Mouse (Mus musculus) heart, embryonic 12.5 days (tissue): ENCODE measurements around the gene Cd2. TPM values are rescaled to one million over a fixed set of nuclear protein-coding genes. Genes with fewer than 3 reads are reported as not detected.

ENCODE experiments used
- ATAC-seq: fragments of 200-750 bp; cut with Nextera tagmentation; 2 replicates; pipeline ENCODE4 v1.8.0; 2017; ENCODE audit warnings: moderate TSS enrichment, moderate library complexity; ENCODE audit not compliant: insufficient number of reproducible peaks, low FRiP score
- H3K27ac ChIP-seq: fragments of 300-500 bp; sonication (generic); 2 replicates; pipeline ENCODE4 v1.5.1; 2016; ENCODE audit warnings: mild to moderate bottlenecking, moderate library complexity; ENCODE audit not compliant: poor library complexity, severe bottlenecking
- H3K27me3 ChIP-seq: fragments of 300-500 bp; sonication (generic); replicated peaks from 2 replicates; pipeline ENCODE4 v1.6.1; 2016; ENCODE audit warnings: mild to moderate bottlenecking, moderate library complexity
- H3K36me3 ChIP-seq: fragments of 300-500 bp; sonication (generic); 2 replicates; pipeline ENCODE4 v1.6.1; 2016; ENCODE audit warnings: mild to moderate bottlenecking, moderate library complexity
- H3K4me1 ChIP-seq: fragments of 300-500 bp; sonication (generic); replicated peaks from 2 replicates; pipeline ENCODE4 v1.6.1; 2016; ENCODE audit warnings: mild to moderate bottlenecking
- H3K4me2 ChIP-seq: fragments of 300-500 bp; sonication (generic); 2 replicates; pipeline ENCODE4 v1.6.1; 2016; ENCODE audit warnings: mild to moderate bottlenecking, moderate library complexity
- H3K4me3 ChIP-seq: fragments of 300-500 bp; sonication (generic); 2 replicates; pipeline ENCODE4 v1.5.1; 2016; ENCODE audit warnings: mild to moderate bottlenecking
- H3K9ac ChIP-seq: fragments of 300-500 bp; sonication (generic); 2 replicates; pipeline ENCODE4 v1.6.1; 2016; ENCODE audit warnings: mild to moderate bottlenecking, moderate library complexity
- H3K9me3 ChIP-seq: fragments of 300-500 bp; sonication (generic); replicated peaks from 2 replicates; pipeline ENCODE4 v1.6.1; 2016; ENCODE audit warnings: mild to moderate bottlenecking, moderate library complexity
- WGBS: fragments of 180-500 bp; shearing (Covaris S2); methylation state at CpG from one replicate; pipeline ENCODE4 v1.1.7; 2016; 5-methylcytosine and 5-hydroxymethylcytosine counted together
- polyA plus RNA-seq: library from polyadenylated mRNA; unstranded; fragments of >200 nt; fragmentation: Nextera tagmentation; extraction: Ambion mirVana; gene quantifications from 2 replicates; pipeline ENCODE4 v1.2.1, GENCODE M21; 2016

Cd2 gene
- polyA plus RNA-seq, 1 experiment from 2014 or later: not detected

- Histone ChIP-seq H3K4me2 (no peak overlapping the region), H3K27ac (no peak overlapping the region), H3K36me3 (no peaks in the 10 kb centered on the region), H3K4me3 (no peak overlapping the region), H3K4me1 (peaks cover 5% of the 10 kb centered on the region; the same call in 1 of the 2 replicates), H3K27me3 (no peaks in the 10 kb centered on the region), H3K9ac (no peak overlapping the region), H3K9me3 (no peaks in the 10 kb centered on the region)
- WGBS: 81% methylated on average over 5 of the region's 5 CpGs
- ATAC-seq: no peak
Observed at GRCm38 (mm10) chr3:101292611-101293010, 4.9 kb upstream of the Cd2 start.

GRCm38 (mm10) chr3:101290587-101291520, 3.1 kb upstream of the Cd2 start:
- H3K9ac ChIP-seq: no peak overlapping the region
- peaks cover 5% of the 10 kb centered on the region; the same call in 1 of the 2 replicates for H3K4me1 ChIP-seq
- no peak overlapping the region for H3K27ac ChIP-seq
- H3K36me3 ChIP-seq: no peaks in the 10 kb centered on the region
- no peaks in the 10 kb centered on the region for H3K27me3 ChIP-seq
- no peaks in the 10 kb centered on the region for H3K9me3 ChIP-seq
- no peak overlapping the region for H3K4me2 ChIP-seq
- no peak overlapping the region for H3K4me3 ChIP-seq
- ATAC-seq: no peak
- 79% methylated on average over 19 of the region's 19 CpGs for WGBS

GRCm38 (mm10) chr3:101290036-101290435, 2.3 kb upstream of the Cd2 start:
- 88% methylated on average over 7 of the region's 7 CpGs for WGBS
- no peak overlapping the region for H3K4me2 ChIP-seq
- no peak for ATAC-seq

GRCm38 (mm10) chr3:101289406-101289805, 1.7 kb upstream of the Cd2 start:
- no peaks in the 10 kb centered on the region for H3K9me3 ChIP-seq
- H3K36me3 ChIP-seq: no peaks in the 10 kb centered on the region
- H3K4me3 ChIP-seq: no peak overlapping the region
- ATAC-seq: no peak
- no peaks in the 10 kb centered on the region for H3K4me1 ChIP-seq
- WGBS: 73% methylated on average over 3 of the region's 3 CpGs
- H3K9ac ChIP-seq: no peak overlapping the region
- no peak overlapping the region for H3K27ac ChIP-seq
- no peak overlapping the region for H3K4me2 ChIP-seq
- no peaks in the 10 kb centered on the region for H3K27me3 ChIP-seq

More at GRCm38 (mm10) chr3:101290036-101290435, 2.3 kb upstream of the Cd2 start:
- Histone ChIP-seq H3K4me3 (no peak overlapping the region), H3K27ac (no peak overlapping the region), H3K9me3 (no peaks in the 10 kb centered on the region), H3K27me3 (no peaks in the 10 kb centered on the region), H3K4me1 (peaks cover 4% of the 10 kb centered on the region; the same call in 1 of the 2 replicates), H3K36me3 (no peaks in the 10 kb centered on the region), H3K9ac (no peak overlapping the region)

- ATAC-seq: no peak
- no peak overlapping the region for H3K9ac ChIP-seq
- no peaks in the 10 kb centered on the region for H3K27me3 ChIP-seq
- H3K36me3 ChIP-seq: no peaks in the 10 kb centered on the region
- no peaks in the 10 kb centered on the region for H3K9me3 ChIP-seq
- H3K4me3 ChIP-seq: no peak overlapping the region
- WGBS: 78% methylated on average over 12 of the region's 12 CpGs
- H3K4me1 ChIP-seq: no peaks in the 10 kb centered on the region
- H3K27ac ChIP-seq: no peak overlapping the region
- no peak overlapping the region for H3K4me2 ChIP-seq
Observed at GRCm38 (mm10) chr3:101286336-101287325, 1.1 kb downstream of the Cd2 start.

GRCm38 (mm10) chr3:101285851-101286250, 1.9 kb downstream of the Cd2 start:
- Histone ChIP-seq H3K9me3 (no peaks in the 10 kb centered on the region), H3K4me3 (no peak overlapping the region), H3K36me3 (no peaks in the 10 kb centered on the region), H3K4me2 (no peak overlapping the region), H3K27ac (no peak overlapping the region), H3K27me3 (no peaks in the 10 kb centered on the region), H3K9ac (no peak overlapping the region), H3K4me1 (peaks cover 4% of the 10 kb centered on the region)
- no peak for ATAC-seq
- 89% methylated on average over 12 of the region's 12 CpGs for WGBS

GRCm38 (mm10) chr3:101285021-101285615, 2.6 kb downstream of the Cd2 start:
- H3K9ac ChIP-seq: no peak overlapping the region
- H3K27ac ChIP-seq: no peak overlapping the region
- H3K36me3 ChIP-seq: no peaks in the 10 kb centered on the region
- WGBS: 80% methylated on average over 5 of the region's 5 CpGs
- H3K4me2 ChIP-seq: no peak overlapping the region
- H3K4me1 ChIP-seq: peaks cover 11% of the 10 kb centered on the region
- H3K4me3 ChIP-seq: no peak overlapping the region
- no peaks in the 10 kb centered on the region for H3K27me3 ChIP-seq
- H3K9me3 ChIP-seq: no peaks in the 10 kb centered on the region
- no peak for ATAC-seq

GRCm38 (mm10) chr3:101283869-101284706, 3.7 kb downstream of the Cd2 start:
- 90% methylated on average over 13 of the region's 13 CpGs for WGBS
- no peak overlapping the region for H3K27ac ChIP-seq
- no peak overlapping the region for H3K4me3 ChIP-seq
- no peaks in the 10 kb centered on the region for H3K9me3 ChIP-seq
- peaks cover 15% of the 10 kb centered on the region for H3K4me1 ChIP-seq
- no peaks in the 10 kb centered on the region for H3K36me3 ChIP-seq
- H3K4me2 ChIP-seq: no peak overlapping the region
- ATAC-seq: no peak
- H3K27me3 ChIP-seq: no peaks in the 10 kb centered on the region
- no peak overlapping the region for H3K9ac ChIP-seq

- WGBS: 80% methylated on average over 4 of the region's 4 CpGs
- no peak for ATAC-seq
- no peaks in the 10 kb centered on the region for H3K27me3 ChIP-seq
- peaks cover 15% of the 10 kb centered on the region for H3K4me1 ChIP-seq
- no peaks in the 10 kb centered on the region for H3K9me3 ChIP-seq
- H3K27ac ChIP-seq: no peak overlapping the region
- H3K4me2 ChIP-seq: no peak overlapping the region
- H3K9ac ChIP-seq: no peak overlapping the region
- H3K36me3 ChIP-seq: no peaks in the 10 kb centered on the region
- H3K4me3 ChIP-seq: no peak overlapping the region
Observed at GRCm38 (mm10) chr3:101283441-101283840, 4.3 kb downstream of the Cd2 start.

GRCm38 (mm10) chr3:101282556-101283180, 5.1 kb downstream of the Cd2 start:
- H3K36me3 ChIP-seq: no peaks in the 10 kb centered on the region
- ATAC-seq: no peak
- WGBS: 84% methylated on average over 9 of the region's 9 CpGs
- no peaks in the 10 kb centered on the region for H3K27me3 ChIP-seq
- no peak overlapping the region for H3K9ac ChIP-seq
- H3K4me3 ChIP-seq: no peak overlapping the region
- peaks cover 15% of the 10 kb centered on the region for H3K4me1 ChIP-seq
- H3K9me3 ChIP-seq: no peaks in the 10 kb centered on the region
- H3K4me2 ChIP-seq: no peak overlapping the region
- H3K27ac ChIP-seq: no peak overlapping the region
